Mouse (Mus musculus) lung, embryonic 14.5 days (tissue): Measurements from ENCODE around the gene B3gntl1. TPM values are rescaled to one million over a fixed set of nuclear protein-coding genes. Genes with fewer than 3 reads are reported as not detected.

Experiments used
- ATAC-seq: fragments of 200-750 bp; cut with Nextera tagmentation; 2 replicates; pipeline ENCODE4 v1.8.0; 2017; ENCODE audit warnings: mild to moderate bottlenecking, moderate TSS enrichment, moderate library complexity; ENCODE audit not compliant: insufficient read depth
- DNase-seq: peaks from one replicate; pipeline ENCODE4 v3.0.0-alpha.2; 2015
- H3K27ac ChIP-seq: fragments of 300-500 bp; sonication (generic); 2 replicates; pipeline ENCODE4 v1.5.1; 2014; ENCODE audit warnings: low read depth, mild to moderate bottlenecking, moderate library complexity
- H3K27me3 ChIP-seq: fragments of 300-500 bp; sonication (generic); 2 replicates; pipeline ENCODE4 v1.6.1; 2014; ENCODE audit warnings: low read length, control low read depth; ENCODE audit not compliant: insufficient read depth
- H3K36me3 ChIP-seq: fragments of 300-500 bp; sonication (generic); 2 replicates; pipeline ENCODE4 v1.6.1; 2014; ENCODE audit warnings: control low read depth; ENCODE audit not compliant: insufficient read depth
- H3K4me1 ChIP-seq: fragments of 300-500 bp; sonication (generic); 2 replicates; pipeline ENCODE4 v1.6.1; 2014; ENCODE audit warnings: antibody characterized with exemption, control low read depth; ENCODE audit not compliant: insufficient read depth
- H3K4me2 ChIP-seq: fragments of 300-500 bp; sonication (generic); 2 replicates; pipeline ENCODE4 v1.6.1; 2014; ENCODE audit warnings: mild to moderate bottlenecking
- H3K4me3 ChIP-seq: fragments of 300-500 bp; sonication (generic); 2 replicates; pipeline ENCODE4 v1.5.1; 2014; ENCODE audit warnings: low read depth, low read length
- H3K9ac ChIP-seq: fragments of 300-500 bp; sonication (generic); 2 replicates; pipeline ENCODE4 v1.6.1; 2014
- H3K9me3 ChIP-seq: fragments of 300-500 bp; sonication (generic); 2 replicates; pipeline ENCODE4 v1.6.1; 2016; ENCODE audit warnings: low read depth, low read length, control low read depth
- CTCF ChIP-seq: IDR thresholded peaks from 2 replicates; pipeline ENCODE4 v1.5.1; 2016; ENCODE audit warnings: antibody characterized with exemption, low read depth
- WGBS: fragments of 180-500 bp; shearing (Covaris S2); extraction: QIAGEN DNeasy Blood & Tissue Kit; methylation state at CpG from one replicate; pipeline ENCODE4 v1.1.7; 2014; 5-methylcytosine and 5-hydroxymethylcytosine counted together
- polyA plus RNA-seq: library from polyadenylated mRNA; unstranded; fragments of >200 nt; fragmentation: Nextera tagmentation; extraction: Ambion mirVana; gene quantifications from 2 replicates; pipeline ENCODE4 v1.2.1, GENCODE M21; 2014

B3gntl1 gene
- polyA plus RNA-seq, 1 experiment from 2014 or later = 7.3 TPM

GRCm38 (mm10) chr11:121655166-121655806 lies 17.7 kb downstream of the B3gntl1 start:
- no peaks in the 10 kb centered on the region for H3K27me3 ChIP-seq
- no peaks in the 10 kb centered on the region for H3K9me3 ChIP-seq
- no peak for TF ChIP-seq CTCF
- H3K4me2 ChIP-seq = no peak overlapping the region
- H3K4me3 ChIP-seq = no peak overlapping the region
- no peak overlapping the region for H3K9ac ChIP-seq
- ATAC-seq = no peak
- H3K36me3 ChIP-seq = no peaks in the 10 kb centered on the region
- WGBS = 64% methylated on average over 6 of the region's 6 CpGs
- H3K4me1 ChIP-seq = no peaks in the 10 kb centered on the region
- no peak overlapping the region for H3K27ac ChIP-seq
- no peak for DNase-seq

GRCm38 (mm10) chr11:121654406-121654945 lies 18.5 kb downstream of the B3gntl1 start:
- Histone ChIP-seq H3K4me1 (no peaks in the 10 kb centered on the region), H3K36me3 (no peaks in the 10 kb centered on the region), H3K27me3 (no peaks in the 10 kb centered on the region), H3K9me3 (no peaks in the 10 kb centered on the region), H3K9ac (no peak overlapping the region), H3K4me2 (no peak overlapping the region), H3K4me3 (no peak overlapping the region), H3K27ac (no peak overlapping the region)
- WGBS = 69% methylated on average over 9 of the region's 9 CpGs
- DNase-seq (no peak), ATAC-seq (no peak)
- no peak for TF ChIP-seq CTCF

- ATAC-seq (no peak), DNase-seq (no peak)
- Histone ChIP-seq H3K27me3 (no peaks in the 10 kb centered on the region), H3K27ac (no peak overlapping the region), H3K9me3 (no peaks in the 10 kb centered on the region), H3K4me2 (no peak overlapping the region), H3K9ac (no peak overlapping the region), H3K4me3 (no peak overlapping the region), H3K36me3 (peaks cover 4% of the 10 kb centered on the region; the same call in 1 of the 2 replicates), H3K4me1 (no peaks in the 10 kb centered on the region)
- no peak for TF ChIP-seq CTCF
- WGBS = 73% methylated on average over 4 of the region's 4 CpGs
Measured at GRCm38 (mm10) chr11:121653631-121654030, 19.3 kb downstream of the B3gntl1 start.

- DNase-seq (peak; percentile 82), ATAC-seq (no peak)
- H3K4me2 ChIP-seq = no peak overlapping the region
- H3K36me3 ChIP-seq = peaks cover 8% of the 10 kb centered on the region; the same call in 1 of the 2 replicates
- no peak overlapping the region for H3K27ac ChIP-seq
- no peaks in the 10 kb centered on the region for H3K4me1 ChIP-seq
- WGBS = 43% methylated on average over 10 of the region's 10 CpGs
- TF ChIP-seq CTCF = peak; percentile 65
- no peaks in the 10 kb centered on the region for H3K9me3 ChIP-seq
- H3K9ac ChIP-seq = no peak overlapping the region
- H3K4me3 ChIP-seq = no peak overlapping the region
- H3K27me3 ChIP-seq = no peaks in the 10 kb centered on the region
Measured at GRCm38 (mm10) chr11:121652547-121653305, 20.2 kb downstream of the B3gntl1 start.

GRCm38 (mm10) chr11:121651983-121652382 lies 21.0 kb downstream of the B3gntl1 start:
- DNase-seq (no peak), ATAC-seq (no peak)
- Histone ChIP-seq H3K27ac (no peak overlapping the region), H3K4me1 (no peaks in the 10 kb centered on the region), H3K4me3 (no peak overlapping the region), H3K9ac (no peak overlapping the region), H3K36me3 (peaks cover 8% of the 10 kb centered on the region; the same call in 1 of the 2 replicates), H3K9me3 (no peaks in the 10 kb centered on the region), H3K27me3 (no peaks in the 10 kb centered on the region), H3K4me2 (no peak overlapping the region)
- WGBS = 90% methylated on average over 5 of the region's 5 CpGs
- no peak for TF ChIP-seq CTCF

GRCm38 (mm10) chr11:121651556-121651955 lies 21.4 kb downstream of the B3gntl1 start:
- Histone ChIP-seq H3K36me3 (peaks cover 8% of the 10 kb centered on the region; the same call in 1 of the 2 replicates), H3K4me3 (no peak overlapping the region), H3K4me2 (no peak overlapping the region), H3K27ac (no peak overlapping the region), H3K4me1 (no peaks in the 10 kb centered on the region), H3K27me3 (no peaks in the 10 kb centered on the region), H3K9ac (no peak overlapping the region), H3K9me3 (no peaks in the 10 kb centered on the region)
- no peak for DNase-seq
- TF ChIP-seq CTCF = no peak
- 93% methylated on average over 9 of the region's 9 CpGs for WGBS
- no peak for ATAC-seq

GRCm38 (mm10) chr11:121650668-121651067 lies 22.3 kb downstream of the B3gntl1 start:
- H3K9ac ChIP-seq = no peak overlapping the region
- peaks cover 8% of the 10 kb centered on the region; the same call in 1 of the 2 replicates for H3K36me3 ChIP-seq
- no peaks in the 10 kb centered on the region for H3K27me3 ChIP-seq
- WGBS = 81% methylated on average over 11 of the region's 11 CpGs
- TF ChIP-seq CTCF = no peak
- no peak overlapping the region for H3K4me2 ChIP-seq
- no peaks in the 10 kb centered on the region for H3K4me1 ChIP-seq
- H3K27ac ChIP-seq = no peak overlapping the region
- no peaks in the 10 kb centered on the region for H3K9me3 ChIP-seq
- ATAC-seq (no peak), DNase-seq (no peak)
- no peak overlapping the region for H3K4me3 ChIP-seq
